Mouse (Mus musculus) layer of hippocampus, postnatal 36 days (tissue): Measurements from ENCODE around the gene Lsm2. TPM values are rescaled to one million over a fixed set of nuclear protein-coding genes. Genes with fewer than 3 reads are reported as not detected.
"Not testable (repeated sequence)": the region's sequence is repeated elsewhere in the genome, so short reads cannot be mapped to it uniquely, and the experiment has no call there.

ENCODE experiments used
- DNase-seq, 2 experiments: peaks; one replicate each; pipeline ENCODE4 v3.0.0; 2022
- total RNA-seq, 2 experiments: library from RNA; stranded (reverse); gene quantifications; 2 replicates each; pipeline ENCODE4 v1.2.3; 2021

Gene Lsm2
- total RNA-seq, 2 experiments from 2014 or later: 17.3 to 19.1 TPM

- DNase-seq: not testable (repeated sequence)
Measured at GRCm38 (mm10) chr17:35033703-35034102, 52.0 kb downstream of the Lsm2 start.

- no peak for DNase-seq
Measured at GRCm38 (mm10) chr17:35034896-35035295, 53.2 kb downstream of the Lsm2 start.

Other genes with a start within 250 kb of the Lsm2 start
- 10 to 100 TPM; 15.7 to 22.6 TPM for gene C4b, start 238.0 kb upstream of the Lsm2 start, total RNA-seq
- under 1 TPM in 1 of 2 experiments, not detected in 1; 0.32 TPM for gene Cyp21a1, start 177.3 kb upstream of the Lsm2 start, total RNA-seq
- gene Stk19, start 144.9 kb upstream of the Lsm2 start, total RNA-seq: 10 to 100 TPM; 54.9 to 61.0 TPM
- 10 to 100 TPM; 37.1 to 43.9 TPM for gene Dxo, start 144.8 kb upstream of the Lsm2 start, total RNA-seq
- gene Skiv2l, start 131.7 kb upstream of the Lsm2 start, total RNA-seq: 10 to 100 TPM; 69.5 to 72.4 TPM
- 10 to 100 TPM; 29.2 to 32.1 TPM for gene Nelfe, start 131.5 kb upstream of the Lsm2 start, total RNA-seq
- gene Cfb, start 119.3 kb upstream of the Lsm2 start, total RNA-seq: under 1 TPM in 1 of 2 experiments, not detected in 1; 0.23 TPM
- 1 to 10 TPM; 6.9 to 8.0 TPM for gene Zbtb12, start 102.4 kb upstream of the Lsm2 start, total RNA-seq
- not detected for gene Gm20547, start 99.8 kb upstream of the Lsm2 start, total RNA-seq
- 1 to 10 TPM in 1 of 2 experiments, under 1 TPM in 1; 0.22 to 2.0 TPM for gene C2, start 83.6 kb upstream of the Lsm2 start, total RNA-seq
- gene Ehmt2, start 83.4 kb upstream of the Lsm2 start, total RNA-seq: 100 to 1,000 TPM; 175 to 182 TPM
- gene Slc44a4, start 67.4 kb upstream of the Lsm2 start, total RNA-seq: under 1 TPM in 1 of 2 experiments, not detected in 1; 0.28 TPM
- 10 to 100 TPM; 37.6 to 41.2 TPM for gene Neu1, start 50.6 kb upstream of the Lsm2 start, total RNA-seq
- 10 to 100 TPM; 28.0 to 35.6 TPM for gene Hspa1b, start 22.6 kb upstream of the Lsm2 start, total RNA-seq
- gene Gm20481, start 11.9 kb upstream of the Lsm2 start, total RNA-seq: not detected
- gene Hspa1a, start 9.7 kb upstream of the Lsm2 start, total RNA-seq: 10 to 100 TPM; 19.1 to 26.6 TPM
- gene Hspa1l, start 9.2 kb upstream of the Lsm2 start, total RNA-seq: under 1 TPM; 0.42 to 0.48 TPM
- gene Vars, start 19.1 kb downstream of the Lsm2 start, total RNA-seq: 10 to 100 TPM; 45.1 to 50.1 TPM
- gene Vwa7, start 34.7 kb downstream of the Lsm2 start, total RNA-seq: under 1 TPM; 0.22 to 0.33 TPM
- under 1 TPM; 0.62 to 0.94 TPM for gene Sapcd1, start 46.2 kb downstream of the Lsm2 start, total RNA-seq
- under 1 TPM; 0.62 to 0.73 TPM for gene Msh5, start 64.9 kb downstream of the Lsm2 start, total RNA-seq
- 10 to 100 TPM in 1 of 2 experiments, 1 to 10 TPM in 1; 6.7 to 11.5 TPM for gene Clic1, start 68.1 kb downstream of the Lsm2 start, total RNA-seq
- 10 to 100 TPM; 16.0 to 18.0 TPM for gene Ddah2, start 77.2 kb downstream of the Lsm2 start, total RNA-seq
- not detected for gene Ly6g6c, start 83.5 kb downstream of the Lsm2 start, total RNA-seq
- not detected for gene Mpig6b, start 84.3 kb downstream of the Lsm2 start, total RNA-seq
- gene Ly6g6e, start 95.0 kb downstream of the Lsm2 start, total RNA-seq: 1 to 10 TPM; 3.6 to 5.4 TPM
- gene Ly6g6d, start 96.2 kb downstream of the Lsm2 start, total RNA-seq: 1 to 10 TPM in 1 of 2 experiments, under 1 TPM in 1; 0.99 to 2.1 TPM
- not detected for gene Ly6g6f, start 103.7 kb downstream of the Lsm2 start, total RNA-seq
- gene Abhd16a, start 107.4 kb downstream of the Lsm2 start, total RNA-seq: 100 to 1,000 TPM; 101 to 102 TPM
- not detected for gene Ly6g5c, start 126.4 kb downstream of the Lsm2 start, total RNA-seq
- under 1 TPM in 1 of 2 experiments, not detected in 1; 0.70 TPM for gene Ly6g5b, start 133.6 kb downstream of the Lsm2 start, total RNA-seq
- gene Gpank1, start 139.6 kb downstream of the Lsm2 start, total RNA-seq: 10 to 100 TPM; 13.0 to 15.2 TPM
- gene Csnk2b, start 140.2 kb downstream of the Lsm2 start, total RNA-seq: 100 to 1,000 TPM; 169 to 176 TPM
- gene D17H6S53E, start 144.5 kb downstream of the Lsm2 start, total RNA-seq: 10 to 100 TPM; 25.6 to 29.3 TPM
- not detected for gene Apom, start 150.2 kb downstream of the Lsm2 start, total RNA-seq
- gene Bag6, start 153.3 kb downstream of the Lsm2 start, total RNA-seq: 100 to 1,000 TPM; 304 to 319 TPM
- 100 to 1,000 TPM; 315 to 340 TPM for gene Prrc2a, start 183.0 kb downstream of the Lsm2 start, total RNA-seq
- gene Aif1, start 194.2 kb downstream of the Lsm2 start, total RNA-seq: 10 to 100 TPM; 10.1 to 10.9 TPM
- gene Lst1, start 206.6 kb downstream of the Lsm2 start, total RNA-seq: 1 to 10 TPM; 7.1 to 7.7 TPM
- under 1 TPM in 1 of 2 experiments, not detected in 1; 0.30 TPM for gene Ltb, start 212.6 kb downstream of the Lsm2 start, total RNA-seq
- not detected for gene Tnf, start 220.1 kb downstream of the Lsm2 start, total RNA-seq
- gene Lta, start 223.5 kb downstream of the Lsm2 start, total RNA-seq: under 1 TPM; 0.28 to 0.42 TPM
- not detected for gene Gm16181, start 239.0 kb downstream of the Lsm2 start, total RNA-seq